Mouse (Mus musculus): Measurements from ENCODE around the gene Rab6b.

DNA sequence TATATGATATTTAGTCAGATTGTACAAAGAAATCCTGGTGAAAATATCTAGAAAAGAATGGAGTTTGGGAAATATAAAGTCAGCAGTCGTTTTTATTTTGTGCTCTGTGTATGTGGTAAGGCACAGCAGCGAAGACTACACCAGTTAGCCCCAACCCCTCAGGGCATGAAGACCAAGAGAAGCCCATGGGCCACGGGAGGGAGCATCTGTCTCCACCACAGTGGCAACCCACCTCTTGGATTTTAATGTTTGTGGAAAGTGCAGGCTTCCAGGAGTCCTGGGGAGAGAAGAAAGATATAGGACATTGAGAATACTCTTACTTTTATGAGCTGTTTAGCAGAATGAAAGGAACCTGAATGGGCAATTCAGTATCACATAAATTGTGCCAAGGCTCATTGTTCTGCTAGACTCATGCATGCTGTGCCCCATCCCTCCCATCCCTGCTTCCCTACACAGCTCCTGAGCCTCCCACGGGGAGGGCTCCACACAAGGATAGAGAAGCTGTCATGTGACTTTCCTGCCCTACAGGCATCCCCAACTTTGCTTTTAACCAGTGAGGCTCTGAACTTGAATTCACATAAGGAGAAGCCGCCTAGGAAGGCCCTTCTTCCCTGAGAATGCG, 97.3 kb downstream of the Rab6b start:
- TF ChIP-seq CTCF (IDR thresholded peaks at IDR 0.05; ENCODE audit: borderline replicate concordance, insufficient read depth, low read depth, low read length), result no peak
- no peak for TF ChIP-seq POLR2A (IDR thresholded peaks at IDR 0.05; ENCODE audit: borderline replicate concordance, insufficient read depth, low read length)
